Mouse (Mus musculus): ENCODE results near the gene Akt3. TPM values are rescaled to one million over a fixed set of nuclear protein-coding genes. Genes with fewer than 3 reads are reported as not detected.

The Akt3 gene
- 1 to 10 TPM; 5.1 to 7.2 TPM for polyA plus RNA-seq (2017; shearing (Covaris generic))

DNA sequence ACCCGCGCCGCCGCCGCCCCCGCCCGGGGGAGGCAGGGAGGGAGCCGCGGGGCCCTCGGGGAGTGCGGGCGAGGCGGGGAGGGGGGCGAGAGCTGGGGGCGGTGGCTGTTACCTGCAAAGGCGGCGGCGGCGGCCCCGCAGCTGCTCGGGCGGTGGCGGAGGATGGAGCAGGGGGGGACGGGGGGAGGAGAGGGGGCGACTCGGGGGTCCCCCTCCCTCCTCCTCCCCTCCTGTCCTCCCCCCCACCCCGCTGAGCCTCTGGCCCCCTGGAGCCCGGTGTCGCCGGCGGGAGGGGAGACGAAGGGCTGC is at the start of gene Akt3:
Gene Akt3 (minus strand): TSS at position 170 of the 309 bp plus-strand sequence.

Other genes starting within 250 kb of the Akt3 start
- gene Zbtb18, start 184.1 kb upstream of the Akt3 start, polyA plus RNA-seq (2017; shearing (Covaris generic)): 1 to 10 TPM; 8.4 to 9.6 TPM

All from inflammation-experienced regulatory T-cells (primary cell).